Mouse (Mus musculus): ENCODE data around the gene Fxyd1.

DNA sequence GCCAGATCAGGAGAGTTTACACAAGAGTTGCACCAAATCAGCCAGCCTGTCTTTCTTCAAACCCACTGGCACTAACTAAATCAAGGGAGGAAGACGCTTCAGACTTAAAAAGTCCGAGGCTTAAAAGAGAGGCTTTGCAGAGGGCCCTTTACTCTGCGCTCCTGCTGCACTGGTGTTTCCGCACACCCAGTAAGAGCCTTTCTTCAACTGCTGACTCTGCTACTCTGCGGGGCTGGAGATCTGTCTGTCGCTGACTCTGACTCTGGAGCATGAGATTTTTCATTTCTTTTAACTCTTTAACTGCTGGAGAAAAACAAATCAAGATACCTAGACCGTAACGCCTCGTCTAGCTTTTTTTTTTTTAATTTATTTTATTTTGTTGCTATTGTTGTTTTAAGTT is 27.1 kb upstream of the Fxyd1 start:
- TF ChIP-seq CTCF (IDR thresholded peaks at IDR 0.05; ENCODE audit: extremely low read depth, insufficient read depth, low read length) (no peak), POLR2A (IDR thresholded peaks at IDR 0.05; ENCODE audit: extremely low read depth, insufficient read depth, low read length) (no peak)
